Mouse (Mus musculus) G1E (cell line): ENCODE measurements around the gene Tspan5.

Experiments
- CTCF ChIP-seq: IDR thresholded peaks from 2 replicates; pipeline ENCODE4 v1.5.1; 2012; ENCODE audit warnings: low read depth, low read length, inconsistent platforms, mixed read lengths
- GATA1 ChIP-seq: IDR thresholded peaks from 2 replicates; pipeline ENCODE4 v1.6.1; 2012; ENCODE audit warnings: borderline replicate concordance, low read length, inconsistent platforms, mixed read lengths
- GATA2 ChIP-seq: IDR thresholded peaks from 2 replicates; pipeline ENCODE4 v1.6.1; 2012; ENCODE audit warnings: low read depth, low read length, inconsistent platforms, borderline replicate concordance
- POLR2AphosphoS5 ChIP-seq: IDR thresholded peaks from 2 replicates; pipeline ENCODE4 v1.6.1; 2012; ENCODE audit warnings: low read depth, low read length, inconsistent platforms; ENCODE audit not compliant: insufficient replicate concordance
- TAL1 ChIP-seq: conservative IDR thresholded peaks from 2 replicates; pipeline ENCODE4 v1.6.1; 2012; ENCODE audit warnings: low read depth, low read length, inconsistent platforms, mixed read lengths

DNA sequence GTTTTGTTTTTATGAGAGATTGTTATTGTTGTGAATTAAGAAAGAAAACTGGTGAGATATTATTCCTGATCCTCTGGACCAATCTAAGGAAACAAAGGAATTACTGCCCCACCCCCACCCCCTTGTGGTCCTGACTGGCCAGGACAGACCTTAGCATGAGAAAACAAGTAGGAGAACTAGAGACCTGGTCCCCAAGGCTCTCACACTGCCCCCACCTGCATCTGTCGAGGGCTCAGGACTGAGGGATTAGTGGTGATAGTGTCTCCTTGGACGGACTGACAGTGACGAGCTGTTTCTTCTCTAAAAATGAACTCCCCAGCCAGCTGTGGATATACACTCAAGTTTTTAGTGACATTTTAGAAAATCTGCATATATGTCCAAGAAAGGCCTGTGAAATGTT lies 70.6 kb downstream of the Tspan5 start:
- TF ChIP-seq CTCF (no peak), GATA2 (no peak), POLR2AphosphoS5 (no peak), GATA1 (no peak), TAL1 (no peak)
